Mouse (Mus musculus) midbrain, embryonic 16.5 days (tissue): Measurements from ENCODE around the gene Ankrd13d. TPM values are rescaled to one million over a fixed set of nuclear protein-coding genes. Genes with fewer than 3 reads are reported as not detected.

Experiments
- ATAC-seq: fragments of 200-750 bp; cut with Nextera tagmentation; 2 replicates; pipeline ENCODE4 v1.8.0; 2017; ENCODE audit warnings: moderate TSS enrichment
- H3K27ac ChIP-seq: fragments of 300-500 bp; sonication (generic); 2 replicates; pipeline ENCODE4 v1.5.1; 2014; ENCODE audit warnings: mild to moderate bottlenecking, low read length, mixed read lengths
- H3K27me3 ChIP-seq: fragments of 300-500 bp; sonication (generic); 2 replicates; pipeline ENCODE4 v1.6.1; 2014; ENCODE audit warnings: low read depth, low read length, mixed read lengths; ENCODE audit not compliant: control insufficient read depth, insufficient read depth
- H3K36me3 ChIP-seq: fragments of 300-500 bp; sonication (generic); 2 replicates; pipeline ENCODE4 v1.6.1; 2014; ENCODE audit warnings: mild to moderate bottlenecking, low read length, moderate library complexity, mixed read lengths; ENCODE audit not compliant: control insufficient read depth, insufficient read depth
- H3K4me1 ChIP-seq: fragments of 300-500 bp; sonication (generic); 2 replicates; pipeline ENCODE4 v1.6.1; 2014; ENCODE audit warnings: mild to moderate bottlenecking, low read length, mixed read lengths; ENCODE audit not compliant: control insufficient read depth, insufficient read depth
- H3K4me2 ChIP-seq: fragments of 300-500 bp; sonication (generic); 2 replicates; pipeline ENCODE4 v1.6.1; 2014; ENCODE audit warnings: mild to moderate bottlenecking, low read length, mixed read lengths
- H3K4me3 ChIP-seq: fragments of 300-500 bp; sonication (generic); 2 replicates; pipeline ENCODE4 v1.5.1; 2014; ENCODE audit warnings: low read depth, mild to moderate bottlenecking, low read length, moderate library complexity, mixed read lengths
- H3K9ac ChIP-seq: fragments of 300-500 bp; sonication (generic); 2 replicates; pipeline ENCODE4 v1.6.1; 2014; ENCODE audit warnings: low read depth, low read length, mixed read lengths
- H3K9me3 ChIP-seq: fragments of 300-500 bp; sonication (generic); replicated peaks from 2 replicates; pipeline ENCODE4 v1.6.1; 2014; ENCODE audit warnings: mild to moderate bottlenecking, low read length, mixed read lengths; ENCODE audit not compliant: control insufficient read depth, poor library complexity, severe bottlenecking
- WGBS: fragments of 180-500 bp; shearing (Covaris S2); extraction: QIAGEN DNeasy Blood & Tissue Kit; methylation state at CpG from one replicate; pipeline ENCODE4 v1.1.7; 2014; 5-methylcytosine and 5-hydroxymethylcytosine counted together
- polyA plus RNA-seq: library from polyadenylated mRNA; unstranded; fragments of >200 nt; fragmentation: Nextera tagmentation; extraction: Ambion mirVana; gene quantifications from 2 replicates; pipeline ENCODE4 v1.2.1, GENCODE M21; 2015

Ankrd13d gene
- polyA plus RNA-seq, 1 experiment from 2014 or later: 65.7 TPM

GRCm38 (mm10) chr19:4279487-4279886 is 3.5 kb downstream of the Ankrd13d start:
- 0 out of 2 replicates have a peak, but pooled peaks cover 4% of the 10 kb centered on the region for H3K9me3 ChIP-seq
- H3K27me3 ChIP-seq: no peaks in the 10 kb centered on the region
- H3K4me3 ChIP-seq: no peak overlapping the region
- H3K4me1 ChIP-seq: peaks cover 11% of the 10 kb centered on the region
- WGBS: 97% methylated on average over 1 of the region's 1 CpGs
- no peak overlapping the region for H3K27ac ChIP-seq
- H3K9ac ChIP-seq: no peak overlapping the region
- peaks cover 9% of the 10 kb centered on the region; the same call in 1 of the 2 replicates for H3K36me3 ChIP-seq
- H3K4me2 ChIP-seq: no peak overlapping the region
- no peak for ATAC-seq

DNA sequence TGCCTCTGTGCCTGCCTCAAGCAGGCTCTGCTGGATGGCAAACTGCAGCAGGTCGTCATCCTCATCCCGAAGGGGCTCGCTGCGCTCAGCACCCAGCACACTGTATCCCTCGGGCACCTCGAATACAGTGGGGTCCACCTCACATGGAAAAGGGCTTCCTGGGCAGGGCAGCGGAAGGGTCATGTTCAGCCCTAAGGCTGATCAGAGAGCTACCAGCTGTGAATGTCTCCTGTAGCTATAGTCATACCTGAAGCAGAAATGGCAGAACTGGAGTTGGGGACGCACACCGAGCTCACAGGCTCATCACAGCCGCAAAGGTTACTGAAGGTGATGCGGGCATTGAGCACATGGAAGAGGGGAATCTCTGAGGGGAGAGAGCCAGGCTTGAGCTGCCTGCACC is 12.0 kb downstream of the Ankrd13d start:
- Histone ChIP-seq H3K27ac (no peak overlapping the region), H3K9me3 (0 out of 2 replicates have a peak, but pooled peaks cover 1% of the 10 kb centered on the region), H3K4me3 (no peak overlapping the region), H3K36me3 (peaks cover 12% of the 10 kb centered on the region), H3K4me2 (no peak overlapping the region), H3K27me3 (peaks cover 12% of the 10 kb centered on the region), H3K9ac (no peak overlapping the region), H3K4me1 (peaks cover 6% of the 10 kb centered on the region)
- 94% methylated on average over 11 of the region's 11 CpGs for WGBS
- ATAC-seq: no peak

DNA sequence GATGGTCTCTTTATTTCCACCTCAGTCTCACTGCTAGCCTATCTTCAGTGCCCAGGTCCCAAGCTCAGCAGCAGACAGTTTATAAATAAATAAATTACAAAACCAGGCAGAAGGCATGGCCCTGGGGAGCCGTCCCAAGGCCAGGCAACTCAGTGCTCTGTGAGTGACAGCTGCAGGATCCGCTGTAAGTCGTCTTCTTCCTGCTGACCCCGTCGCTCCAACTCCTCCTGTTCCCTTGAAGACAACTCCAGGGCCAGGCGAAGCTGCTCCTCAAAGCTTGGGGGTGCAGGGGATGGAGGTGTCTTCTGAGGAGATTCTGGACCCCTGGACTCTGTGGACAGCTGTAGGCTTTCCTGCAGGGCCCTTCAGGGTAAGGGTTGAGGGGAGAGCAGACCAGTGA is 12.8 kb downstream of the Ankrd13d start:
- Histone ChIP-seq H3K4me2 (no peak overlapping the region), H3K27ac (no peak overlapping the region), H3K9ac (no peak overlapping the region), H3K36me3 (peaks cover 12% of the 10 kb centered on the region), H3K4me3 (no peak overlapping the region), H3K4me1 (peaks cover 6% of the 10 kb centered on the region), H3K27me3 (peaks cover 12% of the 10 kb centered on the region), H3K9me3 (no peaks in the 10 kb centered on the region)
- no peak for ATAC-seq
- WGBS: 80% methylated on average over 6 of the region's 6 CpGs

DNA sequence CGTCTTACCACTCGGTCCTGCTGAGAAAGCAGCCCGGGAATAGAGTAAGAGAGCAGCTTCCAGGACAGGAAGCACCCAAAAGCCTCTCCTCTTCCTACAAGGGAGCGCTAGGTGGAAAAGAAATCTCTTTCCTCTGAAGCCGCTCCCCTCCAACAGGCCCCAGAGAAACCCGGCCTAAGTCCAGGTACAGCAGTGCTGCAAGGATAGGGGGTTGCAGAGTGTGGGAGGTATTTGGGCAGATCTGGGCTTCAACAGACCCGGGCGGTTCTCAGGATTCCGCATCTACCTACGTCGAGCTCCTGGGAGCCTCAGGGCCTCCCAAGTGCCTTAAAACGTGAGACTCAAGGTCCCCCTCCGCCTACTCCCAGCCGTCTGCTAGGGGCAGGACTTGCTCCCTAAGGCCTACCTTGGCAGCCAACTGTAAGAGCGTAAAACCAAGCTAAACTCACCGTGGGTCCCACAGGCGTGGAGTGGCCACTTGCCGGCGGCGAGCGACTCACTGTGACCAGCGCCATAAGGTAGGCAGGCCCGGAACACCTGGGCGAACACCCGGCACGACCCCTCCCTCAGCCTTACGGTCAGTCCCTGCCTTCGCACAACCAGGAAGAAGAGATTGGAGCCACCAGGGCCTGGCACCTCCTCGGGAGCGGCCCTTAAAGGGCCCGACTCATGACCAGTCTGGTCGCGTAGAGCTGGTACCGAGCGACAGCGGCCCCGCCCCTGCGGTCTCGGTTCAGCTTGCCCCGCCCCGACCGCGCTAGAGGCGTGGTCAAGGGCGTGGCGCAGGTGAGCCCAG is 14.2 kb downstream of the Ankrd13d start, which contains the start of gene Ssh3:
TSS of gene Ssh3 (minus strand) at position 615 of the 796 bp plus-strand sequence.
- ATAC-seq: peak; percentile 50; the same call in 1 of the 2 replicates
- H3K4me2 ChIP-seq: peak within 1 kb of the TSS; percentile 53
- WGBS: 6% methylated on average over 46 of the region's 46 CpGs
- H3K27ac ChIP-seq: no peak within 1 kb of the TSS
- no peaks in the 10 kb centered on the region for H3K9me3 ChIP-seq
- peaks cover 12% of the 10 kb centered on the region for H3K36me3 ChIP-seq
- peak within 1 kb of the TSS; percentile 56 for H3K9ac ChIP-seq
- peaks cover 12% of the 10 kb centered on the region for H3K27me3 ChIP-seq
- H3K4me3 ChIP-seq: peak within 1 kb of the TSS; percentile 33
- peaks cover 6% of the 10 kb centered on the region for H3K4me1 ChIP-seq

DNA sequence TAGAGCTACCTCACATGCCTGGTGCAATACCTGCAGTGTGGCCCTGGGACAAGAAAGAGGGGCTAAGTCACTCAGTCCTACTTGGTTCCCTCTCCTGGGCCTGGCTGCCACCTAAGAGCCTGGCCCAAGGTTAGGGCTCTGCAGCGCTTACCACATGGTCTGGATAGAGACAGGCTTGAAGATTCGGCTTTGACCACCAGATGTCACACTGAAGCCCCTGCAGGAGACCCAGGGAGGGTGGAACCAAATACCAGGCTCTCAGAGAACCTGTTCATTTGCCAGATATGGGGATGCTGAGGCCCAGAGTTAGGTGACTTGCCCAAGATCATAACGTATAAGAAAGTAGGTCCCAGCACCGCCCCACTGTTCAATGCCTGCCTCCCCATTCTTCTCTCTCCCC is 17.0 kb downstream of the Ankrd13d start:
- Histone ChIP-seq H3K9ac (no peak overlapping the region), H3K9me3 (no peaks in the 10 kb centered on the region), H3K4me2 (no peak overlapping the region), H3K4me1 (peaks cover 6% of the 10 kb centered on the region), H3K36me3 (peaks cover 6% of the 10 kb centered on the region; the same call in 1 of the 2 replicates), H3K27me3 (peaks cover 12% of the 10 kb centered on the region), H3K27ac (no peak overlapping the region), H3K4me3 (no peak overlapping the region)
- 73% methylated on average over 4 of the region's 4 CpGs for WGBS
- no peak for ATAC-seq

GRCm38 (mm10) chr19:4264171-4264780 is 18.7 kb downstream of the Ankrd13d start:
- H3K9me3 ChIP-seq: no peaks in the 10 kb centered on the region

GRCm38 (mm10) chr19:4263702-4264101 is 19.2 kb downstream of the Ankrd13d start:
- Histone ChIP-seq H3K4me1 (0 out of 2 replicates have a peak, but pooled peaks cover under 1% of the 10 kb centered on the region), H3K36me3 (no peaks in the 10 kb centered on the region), H3K4me3 (no peak overlapping the region), H3K9ac (no peak overlapping the region), H3K27me3 (peaks cover 5% of the 10 kb centered on the region; the same call in 1 of the 2 replicates), H3K27ac (no peak overlapping the region), H3K9me3 (no peaks in the 10 kb centered on the region), H3K4me2 (no peak overlapping the region)
- ATAC-seq: no peak
- 67% methylated on average over 14 of the region's 14 CpGs for WGBS

More at GRCm38 (mm10) chr19:4264171-4264780, 18.7 kb downstream of the Ankrd13d start:
- no peak overlapping the region for H3K4me2 ChIP-seq
- H3K27me3 ChIP-seq: peaks cover 5% of the 10 kb centered on the region; the same call in 1 of the 2 replicates
- no peak overlapping the region for H3K9ac ChIP-seq
- no peaks in the 10 kb centered on the region for H3K36me3 ChIP-seq
- H3K4me3 ChIP-seq: no peak overlapping the region
- ATAC-seq: no peak
- WGBS: 91% methylated on average over 6 of the region's 6 CpGs
- H3K4me1 ChIP-seq: peaks cover 6% of the 10 kb centered on the region
- H3K27ac ChIP-seq: no peak overlapping the region

GRCm38 (mm10) chr19:4262756-4263155 is 20.2 kb downstream of the Ankrd13d start:
- WGBS: 77% methylated on average over 6 of the region's 6 CpGs
- Histone ChIP-seq H3K4me3 (no peak overlapping the region), H3K9me3 (no peaks in the 10 kb centered on the region), H3K4me2 (no peak overlapping the region), H3K36me3 (no peaks in the 10 kb centered on the region), H3K27ac (no peak overlapping the region), H3K4me1 (no peaks in the 10 kb centered on the region), H3K9ac (no peak overlapping the region), H3K27me3 (peaks cover under 1% of the 10 kb centered on the region; the same call in 1 of the 2 replicates)
- no peak for ATAC-seq
